Mouse (Mus musculus): ENCODE data around the gene Osm.

The Osm gene

DNA sequence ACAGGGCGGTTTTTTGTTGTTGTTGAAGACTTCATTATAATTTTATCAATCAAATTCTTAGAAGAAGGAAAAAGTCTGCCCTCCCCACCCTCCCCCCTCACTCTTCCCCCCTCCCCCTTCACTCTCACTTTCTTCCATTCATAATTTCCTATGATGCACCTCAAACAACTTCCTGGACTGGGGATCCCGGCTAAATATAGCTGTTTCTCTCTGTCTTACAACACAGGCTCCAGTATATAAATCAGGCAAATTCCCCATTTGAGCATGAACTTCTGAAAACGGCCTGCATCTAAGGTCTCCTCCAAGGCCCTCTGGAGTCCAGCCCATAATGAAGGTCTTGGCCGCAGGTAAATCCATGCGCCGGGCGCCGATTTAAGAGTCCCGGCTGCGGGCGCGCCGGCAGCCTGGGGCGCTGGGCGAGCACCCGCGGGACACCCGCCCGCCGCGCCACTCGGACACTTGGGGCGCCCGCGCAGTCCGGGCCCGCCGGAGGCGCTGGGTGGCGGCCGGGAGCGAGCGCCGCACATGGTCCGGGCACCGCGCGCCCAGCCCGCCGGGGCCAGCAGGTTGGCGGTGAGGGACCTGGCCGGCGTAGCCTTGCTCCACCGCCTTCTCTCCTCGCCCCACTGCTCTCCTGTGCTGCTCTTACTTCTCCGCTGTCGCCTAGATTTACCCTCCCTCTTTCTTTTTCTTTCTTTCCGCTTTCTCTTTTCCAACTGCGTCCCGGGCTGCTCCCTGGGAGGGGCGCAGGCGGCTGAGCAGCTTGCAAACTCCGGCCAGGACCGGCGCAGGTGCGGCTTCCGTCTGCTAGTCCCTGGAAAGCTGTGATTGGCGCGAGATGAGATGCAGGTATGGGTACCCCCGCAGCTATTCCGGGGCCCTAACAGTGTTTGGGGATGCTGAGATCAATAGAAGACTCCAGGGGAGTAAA, 30.3 kb downstream of the Osm start:
- in situ Hi-C loops (cut with MboI; ENCODE audit: low sequenced_read_pairs): no loop called here

- in situ Hi-C loops (cut with MboI; ENCODE audit: low sequenced_read_pairs): no loop called here
Measured at GRCm38 (mm10) chr11:4267202-4267578, 31.0 kb downstream of the Osm start.

GRCm38 (mm10) chr11:4268500-4268899, 32.3 kb downstream of the Osm start:
- in situ Hi-C loops (cut with MboI; ENCODE audit: low sequenced_read_pairs): no loop called here

DNA sequence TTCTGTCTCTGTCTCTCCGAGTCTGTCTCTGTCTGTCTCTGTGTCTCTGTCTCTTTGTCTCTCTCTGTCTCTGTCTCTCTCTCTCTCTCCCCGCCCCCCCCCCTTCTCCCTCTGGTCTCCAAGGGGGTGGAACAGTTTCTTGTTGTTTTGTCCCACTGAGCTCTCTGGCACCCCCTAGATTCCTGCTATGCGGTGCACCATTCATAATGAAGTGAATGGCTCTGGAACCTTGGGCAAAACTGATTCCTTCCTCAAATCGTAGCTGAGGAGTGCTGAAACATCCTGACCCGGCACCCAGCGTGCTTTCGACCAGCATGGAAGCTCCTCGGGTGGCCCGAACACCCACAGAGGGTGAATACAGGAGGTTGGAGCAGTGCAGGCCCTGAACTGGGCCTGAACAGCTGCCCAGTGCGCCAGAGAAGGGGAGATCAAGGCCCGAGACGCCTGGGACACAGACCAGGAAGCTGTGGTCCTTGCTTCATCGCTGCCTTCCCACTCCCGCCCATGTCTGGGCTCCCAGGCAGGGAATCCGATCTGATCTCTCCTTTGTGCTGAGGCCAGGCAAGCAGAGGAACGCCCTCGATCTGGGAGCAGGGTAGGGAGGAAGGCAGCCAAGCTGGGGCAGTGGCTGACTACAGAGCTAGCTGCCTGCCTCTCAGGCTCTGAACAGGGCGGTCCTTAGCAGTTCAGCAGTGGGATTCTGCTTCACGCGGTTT, 34.7 kb downstream of the Osm start:
- in situ Hi-C loops (cut with MboI; ENCODE audit: low sequenced_read_pairs): no loop called here

GRCm38 (mm10) chr11:4271544-4271943, 35.3 kb downstream of the Osm start:
- in situ Hi-C loops (cut with MboI; ENCODE audit: low sequenced_read_pairs): no loop called here

- in situ Hi-C loops (cut with MboI; ENCODE audit: low sequenced_read_pairs): no loop called here
Measured at GRCm38 (mm10) chr11:4276411-4276861, 40.2 kb downstream of the Osm start.

DNA sequence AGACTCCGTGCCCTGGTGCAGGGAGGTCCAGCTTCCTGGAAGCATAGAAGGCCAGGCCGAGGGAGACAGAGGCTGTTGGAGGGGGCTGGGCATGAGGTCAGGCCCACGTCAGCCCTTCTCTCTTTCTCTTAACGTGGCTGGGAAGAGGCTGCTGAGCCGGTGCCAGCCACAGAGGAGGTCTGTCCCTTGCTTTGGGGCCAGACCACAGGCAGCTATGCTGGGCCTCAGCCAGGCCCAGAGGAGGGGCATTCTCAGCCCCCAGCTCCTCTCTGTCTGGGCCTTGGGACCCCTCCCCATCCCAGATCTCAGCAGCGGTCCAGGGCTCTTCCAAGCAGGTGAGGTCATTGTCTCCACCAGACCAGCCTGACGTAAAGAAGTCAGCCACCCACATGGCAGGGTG, 43.7 kb downstream of the Osm start:
- in situ Hi-C loops (cut with MboI; ENCODE audit: low sequenced_read_pairs): loop anchor here (10.0 kb wide), 1 partner anchor 135 kb away; no protein-coding TSS in a partner anchor

- in situ Hi-C loops (cut with MboI; ENCODE audit: low sequenced_read_pairs): loop anchor here (10.0 kb wide), 1 partner anchor 133 kb away; no protein-coding TSS in a partner anchor
Measured at GRCm38 (mm10) chr11:4281852-4282251, 45.6 kb downstream of the Osm start.

DNA sequence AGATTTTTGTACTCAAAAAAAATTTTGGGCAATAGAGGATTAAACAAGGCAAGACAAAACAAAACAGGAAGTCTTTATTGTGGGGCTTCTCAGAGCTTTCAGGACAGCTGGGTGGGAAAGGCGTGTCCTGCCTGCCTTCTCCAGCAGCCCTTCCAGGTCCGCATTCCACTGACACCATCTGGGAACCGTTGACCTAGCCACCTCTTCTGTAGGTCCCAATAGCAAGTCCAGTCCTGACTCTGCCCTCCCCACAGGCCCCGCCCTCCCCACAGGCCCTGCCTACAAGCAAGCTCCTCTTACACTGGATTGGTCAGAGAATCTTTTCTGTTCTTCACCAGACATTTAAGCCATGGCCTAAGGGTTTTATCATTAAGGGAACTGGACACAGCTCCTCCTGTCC, 47.4 kb downstream of the Osm start:
- in situ Hi-C loops (cut with MboI; ENCODE audit: low sequenced_read_pairs): loop anchor here (10.0 kb wide), 1 partner anchor 131 kb away; no protein-coding TSS in a partner anchor

GRCm38 (mm10) chr11:4289280-4289679, 53.1 kb downstream of the Osm start:
- in situ Hi-C loops (cut with MboI; ENCODE audit: low sequenced_read_pairs): loop anchor here (10.0 kb wide), 1 partner anchor 126 kb away; no protein-coding TSS in a partner anchor

Data from CH12F3 (cell line).